Mouse (Mus musculus) liver, embryonic 12.5 days (tissue): ENCODE results near the gene Sp100. TPM values are rescaled to one million over a fixed set of nuclear protein-coding genes. Genes with fewer than 3 reads are reported as not detected.

Experiments
- ATAC-seq: fragments of 200-750 bp; cut with Nextera tagmentation; 2 replicates; pipeline ENCODE4 v1.8.0; 2017; ENCODE audit warnings: moderate number of reproducible peaks, mild to moderate bottlenecking, moderate library complexity
- H3K27ac ChIP-seq: fragments of 300-500 bp; sonication (generic); 2 replicates; pipeline ENCODE4 v1.5.1; 2016; ENCODE audit warnings: mild to moderate bottlenecking
- H3K27me3 ChIP-seq: fragments of 300-500 bp; sonication (generic); replicated peaks from 2 replicates; pipeline ENCODE4 v1.6.1; 2016; ENCODE audit warnings: mild to moderate bottlenecking, moderate library complexity
- H3K36me3 ChIP-seq: fragments of 300-500 bp; sonication (generic); 2 replicates; pipeline ENCODE4 v1.6.1; 2016; ENCODE audit warnings: mild to moderate bottlenecking, moderate library complexity
- H3K4me1 ChIP-seq: fragments of 300-500 bp; sonication (generic); 2 replicates; pipeline ENCODE4 v1.6.1; 2016
- H3K4me2 ChIP-seq: fragments of 300-500 bp; sonication (generic); 2 replicates; pipeline ENCODE4 v1.6.1; 2016; ENCODE audit warnings: mild to moderate bottlenecking, moderate library complexity
- H3K4me3 ChIP-seq: fragments of 300-500 bp; sonication (generic); 2 replicates; pipeline ENCODE4 v1.5.1; 2016; ENCODE audit warnings: mild to moderate bottlenecking, moderate library complexity
- H3K9ac ChIP-seq: fragments of 300-500 bp; sonication (generic); 2 replicates; pipeline ENCODE4 v1.6.1; 2016; ENCODE audit warnings: mild to moderate bottlenecking, moderate library complexity
- H3K9me3 ChIP-seq: fragments of 300-500 bp; sonication (generic); replicated peaks from 2 replicates; pipeline ENCODE4 v1.6.1; 2016; ENCODE audit warnings: mild to moderate bottlenecking, moderate library complexity
- WGBS: fragments of 180-500 bp; shearing (Covaris S2); methylation state at CpG from one replicate; pipeline ENCODE4 v1.1.7; 2016; ENCODE audit not compliant: insufficient replicate concordance; 5-methylcytosine and 5-hydroxymethylcytosine counted together
- polyA plus RNA-seq: library from polyadenylated mRNA; unstranded; fragments of >200 nt; fragmentation: Nextera tagmentation; extraction: Ambion mirVana; gene quantifications from 2 replicates; pipeline ENCODE4 v1.2.1, GENCODE M21; 2016

Sp100 gene
- polyA plus RNA-seq, 1 experiment from 2014 or later: 1.6 TPM

DNA sequence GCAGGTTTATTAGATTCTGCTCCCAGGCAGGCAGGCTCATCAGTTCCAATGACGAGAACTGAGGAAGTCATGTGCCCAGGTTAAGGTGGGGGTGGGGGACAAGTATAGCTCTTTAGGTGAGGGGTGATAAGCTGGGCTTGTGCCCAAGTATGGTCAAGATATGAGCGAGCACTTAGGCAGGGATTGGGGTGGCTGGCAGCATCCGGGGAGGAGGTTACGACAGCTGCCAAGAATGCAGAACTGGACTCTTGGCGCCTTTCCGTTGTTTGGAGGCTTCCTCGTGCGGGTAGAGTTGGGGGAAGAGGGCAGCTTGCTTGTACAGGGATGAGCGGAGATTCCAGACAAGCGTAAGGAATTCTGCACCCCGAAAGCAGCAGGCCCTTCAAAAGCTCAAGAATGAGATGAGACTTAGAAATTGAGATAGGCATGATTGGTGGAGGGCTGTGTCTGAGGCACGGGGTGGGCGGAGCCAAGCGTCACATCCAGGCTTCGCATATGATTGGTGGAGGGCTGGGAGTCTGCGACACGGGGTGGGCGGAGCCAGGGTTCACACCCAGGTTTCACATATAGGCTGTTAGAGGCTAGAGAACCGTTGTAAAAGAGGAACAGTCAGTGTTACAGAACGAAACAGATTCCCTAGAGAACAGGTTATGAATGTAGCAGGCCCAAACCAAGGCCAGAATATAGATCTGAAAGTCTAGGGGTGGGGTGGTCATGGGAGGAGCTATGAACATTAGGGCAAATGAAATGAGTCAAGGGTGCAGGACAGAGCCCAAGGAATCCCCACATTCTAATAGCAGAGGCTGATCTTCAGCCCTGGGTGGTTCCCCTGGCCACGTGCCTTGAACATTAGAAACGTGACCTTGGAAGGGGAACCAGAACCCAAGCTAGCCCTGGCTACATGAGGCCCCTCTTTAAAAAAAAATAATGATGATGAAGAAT is 53.7 kb downstream of the Sp100 start:
- 10% methylated on average over 22 of the region's 22 CpGs for WGBS
- ATAC-seq: peak; percentile 99
- 0 out of 2 replicates have a peak overlapping the region, but pooled peaks have one; percentile 19 for H3K9ac ChIP-seq
- peaks cover 10% of the 10 kb centered on the region for H3K4me1 ChIP-seq
- no peaks in the 10 kb centered on the region for H3K36me3 ChIP-seq
- H3K4me3 ChIP-seq: peak overlapping the region; percentile 34
- peak overlapping the region; percentile 65 for H3K4me2 ChIP-seq
- peak overlapping the region; percentile 75 for H3K27ac ChIP-seq
- no peaks in the 10 kb centered on the region for H3K27me3 ChIP-seq
- no peaks in the 10 kb centered on the region for H3K9me3 ChIP-seq

DNA sequence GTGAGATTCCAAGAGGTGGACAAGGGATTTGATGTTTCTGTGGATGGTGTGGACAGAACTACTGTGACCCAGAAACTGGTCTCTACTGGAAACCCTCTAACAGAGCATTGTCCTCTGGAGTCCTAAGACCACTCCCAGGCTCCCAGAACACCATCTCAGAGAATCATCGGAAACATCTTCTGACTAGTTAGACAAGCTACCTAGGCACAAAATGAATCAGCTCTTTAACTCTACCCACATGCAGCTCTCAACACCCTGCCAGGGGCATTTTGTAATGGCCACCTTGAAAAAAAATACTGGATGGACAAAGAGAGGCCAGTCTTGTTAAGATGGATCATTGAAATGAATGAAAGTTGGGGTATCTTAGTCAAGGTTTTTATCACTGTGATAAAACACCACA is 55.8 kb downstream of the Sp100 start:
- H3K4me2 ChIP-seq: no peak overlapping the region
- no peak overlapping the region for H3K9ac ChIP-seq
- H3K27me3 ChIP-seq: no peaks in the 10 kb centered on the region
- H3K27ac ChIP-seq: no peak overlapping the region
- no peak overlapping the region for H3K4me3 ChIP-seq
- H3K4me1 ChIP-seq: peaks cover 10% of the 10 kb centered on the region
- no peaks in the 10 kb centered on the region for H3K9me3 ChIP-seq
- ATAC-seq: no peak
- no peaks in the 10 kb centered on the region for H3K36me3 ChIP-seq
- 82% methylated on average over 1 of the region's 1 CpGs for WGBS

DNA sequence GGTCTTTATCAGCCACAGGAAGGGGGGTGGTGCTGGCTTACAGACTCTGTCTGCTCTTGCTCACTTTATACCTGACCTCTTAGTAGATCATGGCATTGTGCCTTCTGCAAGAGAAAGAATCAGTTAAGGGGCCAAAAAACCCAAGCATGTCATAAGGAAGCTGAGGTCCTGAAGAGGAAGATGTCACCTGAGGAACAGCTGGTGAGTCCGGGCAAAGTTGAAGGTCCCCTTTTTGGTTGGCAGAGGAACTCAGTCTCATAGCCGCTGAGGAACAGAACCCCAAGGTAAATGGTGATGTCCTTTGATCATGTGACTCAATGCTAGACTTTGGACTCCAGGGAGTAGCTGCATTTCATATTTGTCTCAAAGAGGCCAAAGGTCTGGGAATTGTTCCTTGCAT is 57.0 kb downstream of the Sp100 start:
- Histone ChIP-seq H3K9me3 (no peaks in the 10 kb centered on the region), H3K4me3 (no peak overlapping the region), H3K27ac (no peak overlapping the region), H3K9ac (no peak overlapping the region), H3K4me1 (peaks cover 10% of the 10 kb centered on the region), H3K36me3 (no peaks in the 10 kb centered on the region), H3K27me3 (no peaks in the 10 kb centered on the region), H3K4me2 (no peak overlapping the region)
- 52% methylated on average over 2 of the region's 2 CpGs for WGBS
- ATAC-seq: no peak

DNA sequence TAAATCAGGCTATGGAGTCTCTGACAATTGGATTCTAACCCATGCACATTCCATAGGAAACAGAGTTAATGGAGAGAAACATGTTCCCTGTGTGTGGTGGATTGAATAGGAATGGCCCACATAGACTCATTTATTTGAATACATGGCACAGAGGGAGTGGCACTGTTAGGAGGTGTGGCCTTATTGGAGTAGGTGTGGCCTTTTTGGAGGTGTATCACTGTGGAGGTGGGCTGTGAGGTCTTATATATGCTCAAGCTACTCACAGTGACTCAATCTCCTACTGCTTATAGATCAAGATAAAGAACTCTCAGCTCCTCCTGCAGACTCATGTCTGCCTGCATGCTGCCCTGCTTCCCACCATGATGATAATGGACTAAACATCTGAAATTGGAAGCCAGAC is 64.7 kb downstream of the Sp100 start:
- H3K4me3 ChIP-seq: no peak overlapping the region
- H3K36me3 ChIP-seq: no peaks in the 10 kb centered on the region
- ATAC-seq: no peak
- no peak overlapping the region for H3K27ac ChIP-seq
- no peaks in the 10 kb centered on the region for H3K4me1 ChIP-seq
- H3K4me2 ChIP-seq: no peak overlapping the region
- no peaks in the 10 kb centered on the region for H3K9me3 ChIP-seq
- H3K27me3 ChIP-seq: no peaks in the 10 kb centered on the region
- H3K9ac ChIP-seq: no peak overlapping the region

DNA sequence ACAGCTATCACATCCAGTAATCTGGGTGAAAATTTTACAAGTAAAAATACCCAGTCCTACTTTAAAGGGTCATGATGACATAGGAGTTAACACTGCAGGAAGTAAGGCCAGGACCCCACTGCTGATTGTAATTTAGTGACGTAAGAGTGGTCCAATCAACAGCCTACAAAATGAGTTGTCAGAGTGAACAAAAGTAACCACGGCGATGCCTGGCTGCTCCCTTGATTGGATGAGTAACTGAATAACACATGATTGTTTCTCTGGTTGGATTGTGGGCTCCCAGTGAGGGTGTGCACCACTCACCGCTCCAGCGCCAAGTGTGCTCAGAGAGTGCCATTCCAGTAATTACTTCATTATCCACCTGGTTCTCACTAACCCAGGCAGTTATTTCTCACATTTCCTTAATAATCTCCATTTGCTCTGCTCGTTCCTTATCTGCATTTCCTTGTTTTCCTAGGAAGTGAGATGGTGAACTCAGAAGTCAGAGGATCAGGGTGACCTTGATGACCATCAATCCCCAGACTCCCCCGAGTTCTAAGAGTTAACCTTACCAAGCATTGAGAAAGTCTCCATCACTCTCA is 66.7 kb downstream of the Sp100 start:
- WGBS: 74% methylated on average over 7 of the region's 7 CpGs
- ATAC-seq: no peak
- Histone ChIP-seq H3K4me2 (no peak overlapping the region), H3K36me3 (no peaks in the 10 kb centered on the region), H3K9me3 (no peaks in the 10 kb centered on the region), H3K27ac (no peak overlapping the region), H3K9ac (no peak overlapping the region), H3K4me3 (no peak overlapping the region), H3K27me3 (no peaks in the 10 kb centered on the region), H3K4me1 (no peaks in the 10 kb centered on the region)

DNA sequence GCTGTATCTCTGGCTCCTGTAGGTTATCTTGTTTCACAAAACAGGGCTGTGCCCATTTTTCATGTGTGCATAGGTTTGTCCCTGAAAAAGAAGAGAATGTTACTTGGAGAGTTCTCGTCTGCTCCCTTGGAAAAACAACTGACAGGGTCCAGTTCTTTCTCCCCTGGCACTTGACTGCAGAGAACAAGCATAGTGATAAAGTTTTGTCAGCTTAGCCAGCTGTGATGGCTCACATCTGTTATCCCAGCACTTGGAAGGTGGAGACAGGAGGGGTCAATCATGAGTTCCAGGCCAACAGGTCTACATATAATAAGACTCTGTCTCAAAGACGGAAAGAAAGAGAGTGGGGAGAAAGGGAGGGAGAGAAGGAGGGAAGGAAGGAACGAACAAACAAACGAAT is 69.3 kb downstream of the Sp100 start:
- H3K9ac ChIP-seq: no peak overlapping the region
- no peaks in the 10 kb centered on the region for H3K4me1 ChIP-seq
- 68% methylated on average over 4 of the region's 4 CpGs for WGBS
- no peak overlapping the region for H3K27ac ChIP-seq
- H3K27me3 ChIP-seq: no peaks in the 10 kb centered on the region
- no peaks in the 10 kb centered on the region for H3K36me3 ChIP-seq
- no peak for ATAC-seq
- no peaks in the 10 kb centered on the region for H3K9me3 ChIP-seq
- H3K4me2 ChIP-seq: no peak overlapping the region
- H3K4me3 ChIP-seq: no peak overlapping the region

DNA sequence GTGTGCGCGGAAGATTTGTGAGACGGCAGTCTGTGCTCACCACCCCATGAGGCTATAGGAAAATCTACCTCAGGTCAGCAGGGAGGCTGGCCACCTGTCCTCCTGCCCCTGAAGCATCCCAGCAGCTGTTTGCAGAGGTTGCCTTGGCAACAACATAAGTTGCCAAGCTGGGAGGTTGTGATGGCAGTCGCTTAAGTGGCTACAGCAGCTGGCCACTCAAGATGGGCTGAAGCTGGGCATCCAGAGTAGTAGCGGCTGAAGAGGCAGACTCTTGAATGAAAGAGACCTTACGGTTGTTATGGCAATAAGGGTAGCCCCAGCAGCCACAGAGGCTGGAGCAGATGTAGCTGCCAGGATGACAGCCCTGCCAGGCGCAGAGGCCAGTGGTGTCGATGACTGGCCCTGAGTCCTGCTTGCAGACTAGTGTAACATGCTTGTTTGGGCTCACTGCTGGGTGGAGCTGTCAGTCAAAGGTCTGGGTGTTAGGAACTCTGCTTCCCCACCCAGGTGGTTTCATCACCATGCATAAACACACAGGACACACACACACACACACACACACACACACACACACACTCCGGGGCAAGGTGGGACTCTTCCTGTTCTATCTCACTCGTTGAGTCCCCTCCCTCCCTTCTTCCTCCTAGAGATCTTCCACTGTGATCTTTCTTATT is 70.6 kb downstream of the Sp100 start:
- Histone ChIP-seq H3K4me1 (no peaks in the 10 kb centered on the region), H3K4me3 (no peak overlapping the region), H3K27me3 (no peaks in the 10 kb centered on the region), H3K27ac (no peak overlapping the region), H3K9me3 (no peaks in the 10 kb centered on the region), H3K36me3 (no peaks in the 10 kb centered on the region), H3K4me2 (no peak overlapping the region), H3K9ac (no peak overlapping the region)
- no peak for ATAC-seq
- whole genome bisulfite sequencing: 75% methylated on average over 10 of the region's 10 CpGs

DNA sequence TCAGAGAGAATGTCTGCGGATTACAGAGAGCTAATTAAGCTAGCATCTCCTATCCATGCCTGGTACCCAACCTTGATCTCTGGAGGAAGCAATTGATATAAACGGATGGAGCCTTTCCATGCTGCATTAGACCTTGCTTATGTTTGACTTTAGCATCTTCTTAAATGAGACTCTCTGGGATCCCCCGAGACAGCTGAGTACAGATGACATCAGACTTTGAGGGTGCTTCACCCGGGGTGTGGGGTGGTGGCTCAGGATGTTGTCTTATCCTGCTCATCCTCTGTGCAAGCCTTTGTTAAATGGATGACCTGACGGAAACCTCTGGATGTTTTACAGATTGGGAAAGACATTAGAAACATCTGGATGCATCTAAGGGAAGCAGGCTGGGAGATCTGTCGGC is 80.7 kb downstream of the Sp100 start:
- Histone ChIP-seq H3K9ac (no peak overlapping the region), H3K4me1 (no peaks in the 10 kb centered on the region), H3K27me3 (no peaks in the 10 kb centered on the region), H3K4me2 (no peak overlapping the region), H3K4me3 (no peak overlapping the region), H3K36me3 (peaks cover 7% of the 10 kb centered on the region; the same call in 1 of the 2 replicates), H3K9me3 (no peaks in the 10 kb centered on the region), H3K27ac (no peak overlapping the region)
- 71% methylated on average over 6 of the region's 6 CpGs for WGBS
- no peak for ATAC-seq

DNA sequence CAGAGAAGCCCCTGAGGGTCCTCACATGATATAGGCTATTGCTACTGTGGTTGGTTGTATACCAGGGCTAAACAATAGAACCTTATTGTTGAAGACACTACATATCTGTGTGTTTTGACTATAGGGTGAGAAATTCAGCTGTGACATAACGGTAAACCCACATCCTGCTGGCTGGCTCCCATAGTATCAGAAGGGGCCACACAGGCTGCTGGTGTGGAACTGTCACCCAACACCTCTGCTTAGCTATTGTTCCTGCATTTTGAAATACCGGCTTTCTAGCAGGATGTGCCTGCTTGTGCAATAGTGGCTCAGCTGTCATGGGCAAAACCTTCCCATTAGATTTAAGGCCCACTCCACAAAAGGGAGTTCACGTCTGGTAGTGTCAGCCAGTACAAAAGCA is 82.8 kb downstream of the Sp100 start:
- H3K36me3 ChIP-seq: peaks cover 7% of the 10 kb centered on the region; the same call in 1 of the 2 replicates
- 61% methylated on average over 3 of the region's 3 CpGs for WGBS
- H3K27ac ChIP-seq: no peak overlapping the region

DNA sequence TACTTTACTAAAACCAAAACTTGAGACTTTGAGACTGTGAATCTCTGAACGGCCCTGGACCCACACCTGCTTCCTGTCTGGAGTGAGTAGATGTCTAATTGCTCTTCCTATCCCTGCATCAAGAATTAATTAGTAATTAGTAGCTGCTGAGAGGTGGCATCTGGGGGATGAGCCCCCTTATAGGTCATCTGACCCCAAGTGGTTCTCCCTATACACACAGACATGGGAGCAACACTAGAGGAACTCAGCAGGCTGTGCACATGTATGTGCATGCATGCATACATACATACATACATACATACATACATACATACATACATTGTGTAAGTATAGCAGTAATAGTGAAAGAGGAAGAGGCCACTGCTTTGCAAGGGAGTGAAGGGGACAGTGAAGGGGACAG is 84.7 kb downstream of the Sp100 start:
- 64% methylated on average over 1 of the region's 1 CpGs for WGBS
- Histone ChIP-seq H3K27me3 (no peaks in the 10 kb centered on the region), H3K9ac (no peak overlapping the region), H3K36me3 (peaks cover 7% of the 10 kb centered on the region; the same call in 1 of the 2 replicates), H3K4me1 (peaks cover 9% of the 10 kb centered on the region), H3K4me2 (no peak overlapping the region), H3K27ac (no peak overlapping the region), H3K9me3 (0 out of 2 replicates have a peak, but pooled peaks cover 3% of the 10 kb centered on the region), H3K4me3 (no peak overlapping the region)
- no peak for ATAC-seq

More for the DNA sequence above, 82.8 kb downstream of the Sp100 start:
- Histone ChIP-seq H3K4me2 (no peak overlapping the region), H3K9me3 (no peaks in the 10 kb centered on the region), H3K27me3 (no peaks in the 10 kb centered on the region), H3K4me3 (no peak overlapping the region), H3K4me1 (peaks cover 9% of the 10 kb centered on the region), H3K9ac (no peak overlapping the region)
- no peak for ATAC-seq

DNA sequence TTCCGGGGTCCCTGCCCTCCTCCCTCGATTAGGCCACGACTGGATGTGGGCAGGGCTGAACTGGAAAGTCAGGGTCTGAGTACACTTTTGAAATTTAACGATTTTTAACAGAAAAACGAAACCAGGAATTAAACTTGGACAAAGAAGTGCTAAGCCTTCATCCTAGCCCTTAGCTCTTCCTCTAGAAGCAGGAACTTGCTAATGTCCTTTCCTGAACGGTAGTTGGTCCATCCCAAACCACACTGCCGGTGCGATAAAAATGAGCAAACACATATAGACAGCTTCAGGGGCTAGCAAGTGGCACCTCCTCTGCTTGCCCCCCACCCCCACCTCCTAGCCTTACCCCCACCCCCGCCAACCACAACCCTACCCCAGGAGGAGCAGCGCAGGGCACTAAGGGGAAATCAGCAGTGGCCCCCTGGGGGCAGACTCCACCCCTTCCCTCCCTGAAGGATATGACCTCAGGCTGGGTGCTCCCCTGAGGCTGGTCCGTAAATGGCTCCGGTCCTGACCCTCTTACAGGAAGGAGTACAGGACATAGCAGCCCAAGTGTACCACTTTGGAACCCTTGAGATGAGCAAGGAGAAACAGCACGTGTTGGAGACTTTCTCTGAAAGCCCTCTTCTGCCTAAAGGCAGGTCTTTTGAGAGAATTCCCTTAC is 85.8 kb downstream of the Sp100 start:
- H3K9me3 ChIP-seq: 0 out of 2 replicates have a peak, but pooled peaks cover 3% of the 10 kb centered on the region
- peak; percentile 87 for ATAC-seq
- WGBS: 15% methylated on average over 13 of the region's 13 CpGs
- no peaks in the 10 kb centered on the region for H3K27me3 ChIP-seq
- H3K4me2 ChIP-seq: peak overlapping the region; percentile 68
- peak overlapping the region; percentile 52 for H3K27ac ChIP-seq
- peak overlapping the region; percentile 50 for H3K4me3 ChIP-seq
- H3K36me3 ChIP-seq: peaks cover 7% of the 10 kb centered on the region; the same call in 1 of the 2 replicates
- H3K9ac ChIP-seq: peak overlapping the region; percentile 57
- peaks cover 9% of the 10 kb centered on the region for H3K4me1 ChIP-seq
